Mouse (Mus musculus) hindbrain, embryonic 14.5 days (tissue): ENCODE measurements around the gene Slc22a13. TPM values are rescaled to one million over a fixed set of nuclear protein-coding genes. Genes with fewer than 3 reads are reported as not detected.
"Not testable (repeated sequence)": the region's sequence is repeated elsewhere in the genome, so short reads cannot be mapped to it uniquely, and the experiment has no call there.

Experiments
- ATAC-seq: fragments of 200-750 bp; cut with Nextera tagmentation; 2 replicates; pipeline ENCODE4 v1.8.0; 2017; ENCODE audit warnings: moderate number of reproducible peaks, mild to moderate bottlenecking, moderate TSS enrichment, moderate library complexity; ENCODE audit not compliant: low FRiP score
- DNase-seq: peaks from one replicate; pipeline ENCODE4 v3.0.0-alpha.2; 2015; ENCODE audit warnings: low spot score
- H3K27ac ChIP-seq: fragments of 300-500 bp; sonication (generic); 2 replicates; pipeline ENCODE4 v1.5.1; 2014; ENCODE audit warnings: mild to moderate bottlenecking, moderate library complexity
- H3K27me3 ChIP-seq: fragments of 300-500 bp; sonication (generic); 2 replicates; pipeline ENCODE4 v1.6.1; 2014; ENCODE audit warnings: mild to moderate bottlenecking, low read length, mixed read lengths; ENCODE audit not compliant: control insufficient read depth, insufficient read depth
- H3K36me3 ChIP-seq: fragments of 300-500 bp; sonication (generic); replicated peaks from 2 replicates; pipeline ENCODE4 v1.6.1; 2014; ENCODE audit not compliant: control insufficient read depth, insufficient read depth
- H3K4me1 ChIP-seq: fragments of 300-500 bp; sonication (generic); replicated peaks from 2 replicates; pipeline ENCODE4 v1.6.1; 2014; ENCODE audit warnings: antibody characterized with exemption, low read length, mixed read lengths; ENCODE audit not compliant: control insufficient read depth, insufficient read depth
- H3K4me2 ChIP-seq: fragments of 300-500 bp; sonication (generic); replicated peaks from 2 replicates; pipeline ENCODE4 v1.6.1; 2014; ENCODE audit warnings: mild to moderate bottlenecking, moderate library complexity
- H3K4me3 ChIP-seq: fragments of 300-500 bp; sonication (generic); replicated peaks from 2 replicates; pipeline ENCODE4 v1.5.1; 2014; ENCODE audit warnings: mild to moderate bottlenecking, low read length
- H3K9ac ChIP-seq: fragments of 300-500 bp; sonication (generic); 2 replicates; pipeline ENCODE4 v1.6.1; 2014
- H3K9me3 ChIP-seq: fragments of 300-500 bp; sonication (generic); 2 replicates; pipeline ENCODE4 v1.6.1; 2016; ENCODE audit warnings: low read length; ENCODE audit not compliant: control insufficient read depth
- WGBS: fragments of 180-500 bp; shearing (Covaris S2); extraction: QIAGEN DNeasy Blood & Tissue Kit; methylation state at CpG from one replicate; pipeline ENCODE4 v1.1.7; 2014; 5-methylcytosine and 5-hydroxymethylcytosine counted together
- polyA plus RNA-seq: library from polyadenylated mRNA; unstranded; fragments of >200 nt; fragmentation: Nextera tagmentation; extraction: Ambion mirVana; gene quantifications from 2 replicates; pipeline ENCODE4 v1.2.1, GENCODE M21; 2014

The Slc22a13 gene
- polyA plus RNA-seq, 1 experiment from 2014 or later: not detected

- H3K9me3 ChIP-seq: no peaks in the 10 kb centered on the region
- WGBS: 85% methylated on average over 10 of the region's 10 CpGs
- H3K9ac ChIP-seq: no peak overlapping the region
- H3K4me1 ChIP-seq: no peaks in the 10 kb centered on the region
- no peak overlapping the region for H3K4me3 ChIP-seq
- H3K4me2 ChIP-seq: no peak overlapping the region
- no peak overlapping the region for H3K27ac ChIP-seq
- DNase-seq: no peak
- H3K36me3 ChIP-seq: peaks cover 57% of the 10 kb centered on the region
- no peak for ATAC-seq
- no peaks in the 10 kb centered on the region for H3K27me3 ChIP-seq
Observed at GRCm38 (mm10) chr9:119240286-119240997, 31.5 kb upstream of the Slc22a13 start.

DNA sequence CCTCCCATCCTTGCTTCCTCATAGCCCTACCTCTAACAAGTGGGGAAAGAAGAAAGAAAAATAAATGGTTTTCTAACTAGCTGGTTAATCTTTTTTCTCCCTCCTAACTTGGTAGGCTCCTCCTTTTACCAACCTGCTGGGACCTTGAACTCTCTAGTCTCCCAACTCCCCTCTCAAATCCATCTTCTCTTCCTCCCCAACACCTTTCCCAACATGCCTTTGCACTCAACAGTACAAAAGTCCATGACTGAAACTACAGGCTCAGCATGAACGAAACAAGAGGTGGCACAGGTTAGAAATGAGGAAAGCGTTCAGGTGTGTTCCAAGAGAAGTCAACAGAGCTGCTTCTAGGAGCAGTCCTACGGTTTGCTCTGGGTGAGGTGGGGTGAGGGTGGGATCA lies 30.4 kb upstream of the Slc22a13 start:
- Histone ChIP-seq H3K27me3 (no peaks in the 10 kb centered on the region), H3K9me3 (no peaks in the 10 kb centered on the region), H3K36me3 (peaks cover 51% of the 10 kb centered on the region), H3K27ac (no peak overlapping the region), H3K4me2 (no peak overlapping the region), H3K4me1 (no peaks in the 10 kb centered on the region), H3K9ac (no peak overlapping the region), H3K4me3 (no peak overlapping the region)
- no peak for DNase-seq
- no peak for ATAC-seq
- 99% methylated on average over 3 of the region's 3 CpGs for WGBS

GRCm38 (mm10) chr9:119238796-119239195 lies 29.9 kb upstream of the Slc22a13 start:
- Histone ChIP-seq H3K36me3 (peaks cover 47% of the 10 kb centered on the region), H3K4me3 (no peak overlapping the region), H3K27me3 (no peaks in the 10 kb centered on the region), H3K4me1 (no peaks in the 10 kb centered on the region), H3K27ac (no peak overlapping the region), H3K4me2 (no peak overlapping the region), H3K9ac (no peak overlapping the region), H3K9me3 (no peaks in the 10 kb centered on the region)
- WGBS: 93% methylated on average over 4 of the region's 4 CpGs
- ATAC-seq (no peak), DNase-seq (no peak)

DNA sequence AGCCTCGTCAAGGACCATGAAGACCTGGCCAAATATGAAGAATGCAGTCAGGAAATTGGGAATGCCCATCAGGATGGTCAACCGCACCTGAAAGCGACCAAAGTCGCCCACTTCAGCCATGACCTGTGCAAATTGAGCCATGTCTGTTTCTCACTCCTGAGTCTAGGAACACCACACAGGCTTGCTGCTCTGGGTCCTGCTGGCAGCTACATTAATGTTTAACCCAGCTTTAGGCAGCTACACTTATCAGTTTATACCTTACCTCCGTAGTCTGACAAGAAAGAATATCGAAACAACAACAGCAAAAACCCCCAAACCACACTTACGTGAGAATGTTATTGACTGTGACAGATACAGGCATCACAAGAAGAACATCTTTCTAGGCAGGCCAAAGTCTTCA lies 22.7 kb upstream of the Slc22a13 start:
- Histone ChIP-seq H3K27me3 (no peaks in the 10 kb centered on the region), H3K4me1 (no peaks in the 10 kb centered on the region), H3K27ac (no peak overlapping the region), H3K4me3 (no peak overlapping the region), H3K4me2 (no peak overlapping the region), H3K9ac (no peak overlapping the region), H3K9me3 (no peaks in the 10 kb centered on the region), H3K36me3 (0 out of 2 replicates have a peak, but pooled peaks cover 5% of the 10 kb centered on the region)
- no peak for ATAC-seq
- WGBS: 97% methylated on average over 7 of the region's 7 CpGs
- no peak for DNase-seq

DNA sequence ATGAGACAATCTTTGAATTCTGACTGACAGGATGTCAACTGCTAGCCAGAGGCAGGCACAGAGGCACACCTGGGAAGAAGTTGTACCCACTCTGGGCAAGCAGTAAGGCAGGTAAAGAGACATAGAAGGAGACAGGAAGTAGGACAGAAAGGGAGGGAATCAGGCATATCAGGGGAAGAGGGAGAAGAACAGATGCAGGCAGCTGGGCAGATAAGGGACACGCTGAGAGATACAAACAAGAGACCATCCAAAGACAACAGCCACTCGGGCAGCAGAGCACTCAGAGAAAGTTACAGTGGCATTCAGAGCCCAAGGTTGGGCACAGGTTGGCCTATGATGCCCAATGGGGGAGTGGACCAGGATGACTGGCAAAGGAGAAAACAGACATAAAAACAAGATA lies 21.9 kb upstream of the Slc22a13 start:
- Histone ChIP-seq H3K4me1 (no peaks in the 10 kb centered on the region), H3K4me2 (no peak overlapping the region), H3K27ac (no peak overlapping the region), H3K9ac (no peak overlapping the region), H3K36me3 (0 out of 2 replicates have a peak, but pooled peaks cover 5% of the 10 kb centered on the region), H3K4me3 (no peak overlapping the region), H3K9me3 (no peaks in the 10 kb centered on the region), H3K27me3 (no peaks in the 10 kb centered on the region)
- no peak for ATAC-seq
- no peak for DNase-seq
- 97% methylated on average over 2 of the region's 2 CpGs for WGBS

- ATAC-seq (no peak), DNase-seq (no peak)
- Histone ChIP-seq H3K36me3 (peaks cover 32% of the 10 kb centered on the region), H3K4me2 (no peak overlapping the region), H3K4me1 (no peaks in the 10 kb centered on the region), H3K9me3 (no peaks in the 10 kb centered on the region), H3K9ac (no peak overlapping the region), H3K27me3 (no peaks in the 10 kb centered on the region), H3K4me3 (no peak overlapping the region), H3K27ac (no peak overlapping the region)
- 93% methylated on average over 4 of the region's 4 CpGs for WGBS
Observed at GRCm38 (mm10) chr9:119220249-119220648, 11.4 kb upstream of the Slc22a13 start.

DNA sequence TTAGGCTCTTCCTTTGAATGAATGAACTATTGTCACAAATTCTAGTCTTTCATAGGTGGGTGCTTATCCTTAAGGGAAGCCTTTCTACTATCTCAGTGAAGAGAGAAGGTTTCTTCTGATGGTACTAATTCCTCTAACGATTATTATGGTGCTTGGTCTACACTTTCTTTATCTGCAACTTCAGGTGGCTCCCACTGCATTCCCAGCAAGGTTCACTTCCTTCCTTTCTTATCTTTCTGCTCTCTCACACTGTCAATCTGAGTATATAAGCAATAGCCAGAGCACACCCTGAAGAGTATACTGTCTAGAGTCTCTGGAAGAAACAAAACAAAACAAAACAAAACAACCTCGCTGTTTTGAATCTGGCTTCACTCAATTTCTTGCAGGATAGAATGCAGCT lies 10.8 kb upstream of the Slc22a13 start:
- Histone ChIP-seq H3K27ac (no peak overlapping the region), H3K27me3 (no peaks in the 10 kb centered on the region), H3K4me1 (no peaks in the 10 kb centered on the region), H3K4me2 (no peak overlapping the region), H3K4me3 (no peak overlapping the region), H3K9ac (no peak overlapping the region), H3K36me3 (peaks cover 29% of the 10 kb centered on the region), H3K9me3 (no peaks in the 10 kb centered on the region)
- WGBS: 96% methylated on average over 2 of the region's 2 CpGs
- DNase-seq: no peak
- ATAC-seq: no peak

DNA sequence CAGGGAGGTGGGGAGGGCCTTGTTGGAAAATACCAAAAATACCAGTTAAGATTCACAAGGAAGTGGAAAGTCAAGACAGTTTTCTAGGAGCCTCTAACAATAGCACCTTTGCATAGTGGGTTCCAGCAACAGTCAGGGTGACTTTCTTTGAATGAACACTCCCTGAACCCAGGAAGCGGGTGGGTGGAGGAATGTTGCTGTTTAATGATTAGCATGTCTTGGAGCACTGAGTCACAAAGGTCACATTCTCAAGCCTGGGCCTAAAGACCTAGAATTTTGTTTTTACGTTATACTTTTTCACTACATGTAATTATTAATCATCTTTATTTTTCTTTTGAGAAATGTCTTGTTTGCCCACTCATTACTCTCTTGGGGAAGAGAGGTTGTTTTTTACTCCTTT lies 6.4 kb upstream of the Slc22a13 start:
- not testable (repeated sequence) for H3K9ac ChIP-seq, DNase-seq, H3K4me2 ChIP-seq, H3K4me1 ChIP-seq, H3K27ac ChIP-seq, ATAC-seq, H3K4me3 ChIP-seq, H3K27me3 ChIP-seq, H3K9me3 ChIP-seq
- WGBS: 91% methylated on average over 2 of the region's 2 CpGs
- peaks cover 14% of the 10 kb centered on the region for H3K36me3 ChIP-seq

DNA sequence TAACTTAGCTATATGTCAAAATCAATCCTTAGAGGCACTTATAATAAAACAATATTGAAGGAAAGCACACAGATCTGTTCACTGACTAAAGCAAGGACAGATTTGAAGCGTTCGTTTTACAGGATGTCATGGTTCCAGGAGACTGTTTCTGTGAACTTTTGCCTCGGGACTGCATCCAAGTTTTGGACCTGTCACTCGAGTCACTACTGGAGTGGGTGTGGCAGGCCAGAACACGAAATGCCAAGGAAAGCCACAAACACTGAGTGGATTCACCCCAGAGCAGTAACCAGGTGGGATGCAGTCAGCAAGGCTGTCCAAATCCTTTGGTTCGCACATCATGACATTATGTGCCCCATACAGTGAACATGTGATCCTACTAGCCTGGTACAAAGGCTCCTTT lies 5.7 kb upstream of the Slc22a13 start:
- WGBS: 90% methylated on average over 6 of the region's 6 CpGs
- Histone ChIP-seq H3K27me3 (no peaks in the 10 kb centered on the region), H3K9me3 (no peaks in the 10 kb centered on the region), H3K4me1 (no peaks in the 10 kb centered on the region), H3K36me3 (peaks cover 8% of the 10 kb centered on the region), H3K9ac (no peak overlapping the region), H3K27ac (no peak overlapping the region), H3K4me2 (no peak overlapping the region), H3K4me3 (no peak overlapping the region)
- no peak for DNase-seq
- no peak for ATAC-seq

GRCm38 (mm10) chr9:119212996-119213395 lies 4.1 kb upstream of the Slc22a13 start:
- H3K4me3 ChIP-seq: no peak overlapping the region
- no peak overlapping the region for H3K9ac ChIP-seq
- DNase-seq (no peak), ATAC-seq (no peak)
- no peaks in the 10 kb centered on the region for H3K36me3 ChIP-seq
- no peaks in the 10 kb centered on the region for H3K27me3 ChIP-seq
- no peaks in the 10 kb centered on the region for H3K9me3 ChIP-seq
- H3K27ac ChIP-seq: no peak overlapping the region
- H3K4me2 ChIP-seq: no peak overlapping the region
- no peaks in the 10 kb centered on the region for H3K4me1 ChIP-seq
- WGBS: 82% methylated on average over 8 of the region's 8 CpGs
